Mouse (Mus musculus) forebrain, postnatal 0 days (tissue): ENCODE measurements around the gene Dyx1c1. TPM values are rescaled to one million over a fixed set of nuclear protein-coding genes. Genes with fewer than 3 reads are reported as not detected.

Source experiments
- ATAC-seq: fragments of 200-750 bp; cut with Nextera tagmentation; 2 replicates; pipeline ENCODE4 v1.8.0; 2017; ENCODE audit warnings: mild to moderate bottlenecking, moderate library complexity
- DNase-seq: peaks from one replicate; pipeline ENCODE4 v3.0.0-alpha.2; 2015
- H3K27ac ChIP-seq: fragments of 300-500 bp; sonication (generic); 2 replicates; pipeline ENCODE4 v1.5.1; 2014; ENCODE audit warnings: low read depth, mild to moderate bottlenecking, antibody characterized with exemption, low read length, moderate library complexity, mixed read lengths
- H3K27me3 ChIP-seq: fragments of 300-500 bp; sonication (generic); 2 replicates; pipeline ENCODE4 v1.6.1; 2014; ENCODE audit warnings: mild to moderate bottlenecking, low read length, mixed read lengths; ENCODE audit not compliant: insufficient read depth
- H3K36me3 ChIP-seq: fragments of 300-500 bp; sonication (generic); 2 replicates; pipeline ENCODE4 v1.6.1; 2014; ENCODE audit warnings: mild to moderate bottlenecking, moderate library complexity; ENCODE audit not compliant: insufficient read depth
- H3K4me1 ChIP-seq: fragments of 300-500 bp; sonication (generic); 2 replicates; pipeline ENCODE4 v1.6.1; 2014; ENCODE audit warnings: antibody characterized with exemption; ENCODE audit not compliant: insufficient read depth
- H3K4me2 ChIP-seq: fragments of 300-500 bp; sonication (generic); 2 replicates; pipeline ENCODE4 v1.6.1; 2014; ENCODE audit warnings: low read depth, mild to moderate bottlenecking, moderate library complexity
- H3K4me3 ChIP-seq: fragments of 300-500 bp; sonication (generic); 2 replicates; pipeline ENCODE4 v1.5.1; 2014; ENCODE audit warnings: low read depth, low read length, mixed read lengths
- H3K9ac ChIP-seq: fragments of 300-500 bp; sonication (generic); 2 replicates; pipeline ENCODE4 v1.6.1; 2014; ENCODE audit warnings: mild to moderate bottlenecking
- H3K9me3 ChIP-seq: fragments of 300-500 bp; sonication (generic); 2 replicates; pipeline ENCODE4 v1.6.1; 2016; ENCODE audit warnings: low read length
- CTCF ChIP-seq: sonication (generic); IDR thresholded peaks from 2 replicates; pipeline ENCODE4 v1.5.1; 2016; ENCODE audit warnings: antibody characterized with exemption, control low read depth, low read depth
- WGBS: fragments of 180-500 bp; shearing (Covaris S2); extraction: QIAGEN DNeasy Blood & Tissue Kit; methylation state at CpG from one replicate; pipeline ENCODE4 v1.1.7; 2014; 5-methylcytosine and 5-hydroxymethylcytosine counted together
- polyA plus RNA-seq: library from polyadenylated mRNA; unstranded; fragments of >200 nt; fragmentation: Nextera tagmentation; extraction: Ambion mirVana; gene quantifications from 2 replicates; pipeline ENCODE4 v1.2.1, GENCODE M21; 2015
- total RNA-seq: library from RNA; depleted of rRNA; stranded (reverse); fragments of >200 nt; gene quantifications from 2 replicates; pipeline ENCODE4 v1.2.3, GENCODE M21; 2014

Gene Dyx1c1
- total and polyA plus RNA-seq, 2 experiments from 2014 or later: 2.9 to 3.2 TPM

DNA sequence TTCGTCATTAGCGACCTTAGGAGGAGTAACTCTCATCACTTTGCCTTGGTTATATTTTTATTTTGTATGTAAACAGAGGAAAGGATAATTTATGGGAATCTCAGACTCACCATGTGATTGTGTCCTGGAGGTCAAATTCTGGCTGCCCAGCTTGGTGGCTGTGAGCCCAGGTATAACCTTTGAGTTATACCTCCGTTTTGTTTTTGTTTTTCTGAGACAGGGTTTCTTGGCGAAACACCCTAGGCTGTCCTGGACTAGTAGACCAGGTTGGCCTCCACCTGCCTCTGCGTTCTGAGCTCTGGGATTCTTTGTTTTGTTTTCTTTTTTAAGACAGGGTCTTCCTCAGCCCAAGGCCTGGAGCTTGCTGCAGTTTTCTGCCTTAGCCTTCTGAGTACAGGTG is 30.1 kb downstream of the Dyx1c1 start:
- Histone ChIP-seq H3K27ac (no peak overlapping the region), H3K27me3 (no peaks in the 10 kb centered on the region), H3K9ac (no peak overlapping the region), H3K4me2 (no peak overlapping the region), H3K36me3 (no peaks in the 10 kb centered on the region), H3K4me3 (no peak overlapping the region), H3K4me1 (peaks cover 20% of the 10 kb centered on the region; the same call in 1 of the 2 replicates), H3K9me3 (no peaks in the 10 kb centered on the region)
- no peak for DNase-seq
- 83% methylated on average over 5 of the region's 5 CpGs for WGBS
- no peak for TF ChIP-seq CTCF
- no peak for ATAC-seq

DNA sequence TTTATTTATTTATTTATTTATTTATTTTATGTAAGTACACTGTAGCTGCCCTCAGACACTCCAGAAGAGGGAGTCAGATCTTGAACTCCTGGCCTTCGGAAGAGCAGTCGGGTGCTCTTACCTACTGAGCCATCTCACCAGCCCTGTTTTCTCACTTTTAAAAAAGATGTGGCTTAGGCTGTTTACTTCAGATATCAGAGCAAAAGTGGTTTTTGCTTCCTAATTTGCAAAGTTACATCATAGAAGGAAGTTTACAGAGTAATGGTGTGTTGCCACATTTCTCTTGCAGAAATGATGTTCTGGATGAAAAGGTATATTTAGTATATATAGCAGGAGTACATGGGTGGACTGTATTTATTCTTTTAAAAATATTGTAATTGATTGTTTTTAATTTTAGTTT is 32.8 kb downstream of the Dyx1c1 start:
- Histone ChIP-seq H3K4me3 (no peak overlapping the region), H3K4me2 (no peak overlapping the region), H3K9ac (no peak overlapping the region), H3K27ac (no peak overlapping the region), H3K27me3 (no peaks in the 10 kb centered on the region), H3K36me3 (no peaks in the 10 kb centered on the region), H3K4me1 (peaks cover 14% of the 10 kb centered on the region; the same call in 1 of the 2 replicates), H3K9me3 (no peaks in the 10 kb centered on the region)
- WGBS: 98% methylated on average over 2 of the region's 2 CpGs
- ATAC-seq (no peak), DNase-seq (no peak)
- TF ChIP-seq CTCF: no peak

GRCm38 (mm10) chr9:72992576-72992975 is 34.0 kb downstream of the Dyx1c1 start:
- no peak for DNase-seq
- H3K4me3 ChIP-seq: no peak overlapping the region
- H3K4me1 ChIP-seq: 0 out of 2 replicates have a peak, but pooled peaks cover 2% of the 10 kb centered on the region
- no peak for TF ChIP-seq CTCF
- WGBS: 91% methylated on average over 5 of the region's 5 CpGs
- no peak overlapping the region for H3K4me2 ChIP-seq
- ATAC-seq: no peak
- no peaks in the 10 kb centered on the region for H3K36me3 ChIP-seq
- no peak overlapping the region for H3K9ac ChIP-seq
- H3K27me3 ChIP-seq: no peaks in the 10 kb centered on the region
- no peak overlapping the region for H3K27ac ChIP-seq
- no peaks in the 10 kb centered on the region for H3K9me3 ChIP-seq

GRCm38 (mm10) chr9:72996167-72996566 is 37.6 kb downstream of the Dyx1c1 start:
- Histone ChIP-seq H3K27me3 (no peaks in the 10 kb centered on the region), H3K27ac (no peak overlapping the region), H3K9me3 (no peaks in the 10 kb centered on the region), H3K4me2 (no peak overlapping the region), H3K36me3 (peaks cover 10% of the 10 kb centered on the region), H3K9ac (no peak overlapping the region), H3K4me3 (no peak overlapping the region), H3K4me1 (no peaks in the 10 kb centered on the region)
- DNase-seq: no peak
- ATAC-seq: no peak
- no peak for TF ChIP-seq CTCF

- Histone ChIP-seq H3K4me3 (no peak overlapping the region), H3K27ac (no peak overlapping the region), H3K36me3 (peaks cover 14% of the 10 kb centered on the region), H3K9me3 (no peaks in the 10 kb centered on the region), H3K9ac (no peak overlapping the region), H3K4me1 (no peaks in the 10 kb centered on the region), H3K27me3 (no peaks in the 10 kb centered on the region), H3K4me2 (no peak overlapping the region)
- 46% methylated on average over 7 of the region's 7 CpGs for WGBS
- no peak for ATAC-seq
- TF ChIP-seq CTCF: no peak
- DNase-seq: no peak
Measured at GRCm38 (mm10) chr9:72996806-72997205, 38.2 kb downstream of the Dyx1c1 start.

- peak; percentile 38 for TF ChIP-seq CTCF
- H3K27ac ChIP-seq: no peak overlapping the region
- ATAC-seq (no peak), DNase-seq (peak; percentile 3)
- H3K27me3 ChIP-seq: no peaks in the 10 kb centered on the region
- 79% methylated on average over 2 of the region's 2 CpGs for WGBS
- no peaks in the 10 kb centered on the region for H3K9me3 ChIP-seq
- no peaks in the 10 kb centered on the region for H3K4me1 ChIP-seq
- peaks cover 35% of the 10 kb centered on the region for H3K36me3 ChIP-seq
- H3K4me2 ChIP-seq: no peak overlapping the region
- no peak overlapping the region for H3K4me3 ChIP-seq
- no peak overlapping the region for H3K9ac ChIP-seq
Measured at GRCm38 (mm10) chr9:73000487-73000886, 41.9 kb downstream of the Dyx1c1 start.

GRCm38 (mm10) chr9:73001314-73002011 is 42.9 kb downstream of the Dyx1c1 start:
- Histone ChIP-seq H3K9me3 (no peaks in the 10 kb centered on the region), H3K27me3 (no peaks in the 10 kb centered on the region), H3K9ac (no peak overlapping the region), H3K4me3 (no peak overlapping the region), H3K27ac (no peak overlapping the region), H3K4me1 (no peaks in the 10 kb centered on the region), H3K36me3 (peaks cover 43% of the 10 kb centered on the region), H3K4me2 (no peak overlapping the region)
- DNase-seq (no peak), ATAC-seq (no peak)
- WGBS: 88% methylated on average over 13 of the region's 13 CpGs
- TF ChIP-seq CTCF: no peak
